Mouse (Mus musculus) liver, embryonic 16.5 days (tissue): ENCODE results near the gene Tprn. TPM values are rescaled to one million over a fixed set of nuclear protein-coding genes. Genes with fewer than 3 reads are reported as not detected.
A peak's percentile ranks its signal among the peaks of the same experiment; 100 is the strongest.

Experiments
- ATAC-seq: fragments of 200-750 bp; cut with Nextera tagmentation; 2 replicates; pipeline ENCODE4 v1.8.0; 2017; ENCODE audit warnings: low read depth, mild to moderate bottlenecking, moderate number of reproducible peaks, moderate library complexity
- H3K27ac ChIP-seq: fragments of 300-500 bp; sonication (generic); 2 replicates; pipeline ENCODE4 v1.5.1; 2014; ENCODE audit warnings: mild to moderate bottlenecking, low read length
- H3K27me3 ChIP-seq: fragments of 300-500 bp; sonication (generic); 2 replicates; pipeline ENCODE4 v1.6.1; 2014; ENCODE audit warnings: low read depth, low read length, mixed read lengths; ENCODE audit not compliant: control insufficient read depth, insufficient read depth
- H3K36me3 ChIP-seq: fragments of 300-500 bp; sonication (generic); 2 replicates; pipeline ENCODE4 v1.6.1; 2014; ENCODE audit warnings: mild to moderate bottlenecking; ENCODE audit not compliant: control insufficient read depth, insufficient read depth
- H3K4me1 ChIP-seq: fragments of 300-500 bp; sonication (generic); 2 replicates; pipeline ENCODE4 v1.6.1; 2014; ENCODE audit warnings: low read depth, low read length, mixed read lengths; ENCODE audit not compliant: control insufficient read depth
- H3K4me2 ChIP-seq: fragments of 300-500 bp; sonication (generic); 2 replicates; pipeline ENCODE4 v1.6.1; 2014; ENCODE audit warnings: low read depth, low read length, mixed read lengths
- H3K4me3 ChIP-seq: fragments of 300-500 bp; sonication (generic); 2 replicates; pipeline ENCODE4 v1.5.1; 2014; ENCODE audit warnings: low read depth, mild to moderate bottlenecking, low read length
- H3K9ac ChIP-seq: fragments of 300-500 bp; sonication (generic); 2 replicates; pipeline ENCODE4 v1.6.1; 2014; ENCODE audit warnings: low read depth, low read length
- H3K9me3 ChIP-seq: fragments of 300-500 bp; sonication (generic); replicated peaks from 2 replicates; pipeline ENCODE4 v1.6.1; 2016; ENCODE audit warnings: low read length; ENCODE audit not compliant: control insufficient read depth
- WGBS: fragments of 180-500 bp; shearing (Covaris S2); extraction: QIAGEN DNeasy Blood & Tissue Kit; methylation state at CpG from one replicate; pipeline ENCODE4 v1.1.7; 2014; ENCODE audit not compliant: insufficient replicate concordance; 5-methylcytosine and 5-hydroxymethylcytosine counted together
- polyA plus RNA-seq: library from polyadenylated mRNA; unstranded; fragments of >200 nt; fragmentation: Nextera tagmentation; extraction: Ambion mirVana; gene quantifications from 2 replicates; pipeline ENCODE4 v1.2.1, GENCODE M21; 2015

Gene Tprn
- polyA plus RNA-seq, 1 experiment from 2014 or later, result 4.7 TPM

- H3K36me3 ChIP-seq, result peaks cover 9% of the 10 kb centered on the region
- peak overlapping the region; percentile 37; the same call in 1 of the 2 replicates for H3K9ac ChIP-seq
- no peak for ATAC-seq
- 39% methylated on average over 6 of the region's 6 CpGs for WGBS
- H3K4me3 ChIP-seq, result peak overlapping the region; percentile 2; the same call in 1 of the 2 replicates
- H3K27ac ChIP-seq, result peak overlapping the region; percentile 25
- no peaks in the 10 kb centered on the region for H3K27me3 ChIP-seq
- H3K4me1 ChIP-seq, result peaks cover 63% of the 10 kb centered on the region
- peak overlapping the region; percentile 39 for H3K4me2 ChIP-seq
- H3K9me3 ChIP-seq, result no peaks in the 10 kb centered on the region
Measured at GRCm38 (mm10) chr2:25265897-25266656, 3.7 kb downstream of the Tprn start.

GRCm38 (mm10) chr2:25266720-25267119 is 4.3 kb downstream of the Tprn start:
- Histone ChIP-seq H3K4me3 (no peak overlapping the region), H3K9ac (no peak overlapping the region), H3K4me2 (peak overlapping the region; percentile 39; the same call in 1 of the 2 replicates), H3K4me1 (peaks cover 68% of the 10 kb centered on the region), H3K27me3 (no peaks in the 10 kb centered on the region), H3K27ac (peak overlapping the region; percentile 8), H3K9me3 (no peaks in the 10 kb centered on the region), H3K36me3 (peaks cover 9% of the 10 kb centered on the region)
- no peak for ATAC-seq
- WGBS, result 50% methylated on average over 2 of the region's 2 CpGs

DNA sequence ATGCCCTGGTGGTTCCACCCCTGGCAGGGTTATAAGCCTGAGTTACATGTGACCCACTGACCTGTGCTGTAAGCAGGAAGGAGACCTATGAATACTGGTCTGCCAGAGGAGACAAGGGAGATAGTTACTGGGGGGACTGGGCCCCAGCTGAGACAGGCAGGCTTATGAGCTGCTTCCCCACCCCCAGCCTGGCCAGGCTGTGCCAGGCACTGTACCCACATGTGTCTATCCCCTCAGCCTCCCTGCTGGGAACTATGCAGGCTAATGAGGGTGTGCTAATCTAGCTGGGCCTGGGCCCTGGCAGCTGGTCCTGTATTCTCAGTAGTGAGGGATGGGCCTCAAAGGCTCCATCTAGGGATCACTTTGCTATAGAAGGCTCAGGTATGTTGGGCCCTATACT is 4.8 kb downstream of the Tprn start:
- Histone ChIP-seq H3K9me3 (no peaks in the 10 kb centered on the region), H3K4me3 (no peak overlapping the region)

DNA sequence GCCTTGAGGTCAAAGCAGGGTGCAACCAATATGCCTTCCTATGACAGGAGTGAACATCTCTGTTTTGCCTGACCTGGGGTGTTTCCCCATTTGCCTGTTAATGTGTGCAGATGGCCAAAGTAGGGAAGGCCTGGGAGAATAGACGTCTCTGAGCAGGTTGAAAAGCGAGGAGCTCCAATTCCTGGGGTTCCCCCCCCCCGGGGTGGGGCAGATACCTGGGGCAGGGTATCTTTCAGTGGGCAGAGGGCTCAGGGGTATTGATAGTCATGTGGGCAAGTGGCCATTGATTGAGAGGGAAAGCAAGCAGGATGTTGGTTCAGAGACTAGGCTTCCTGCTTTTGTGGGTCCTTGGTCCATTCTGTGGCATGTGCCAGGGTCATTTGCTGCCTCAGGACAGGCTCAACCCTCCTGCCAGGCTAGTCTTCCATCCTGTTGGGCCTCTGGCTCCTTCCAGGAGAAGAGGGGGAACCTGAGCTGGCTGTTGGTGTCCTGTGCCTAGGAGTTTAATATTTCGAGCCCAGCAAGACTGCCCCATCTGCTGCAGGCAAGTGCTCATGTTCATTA is 5.4 kb downstream of the Tprn start:
- Histone ChIP-seq H3K4me2 (no peak overlapping the region), H3K27ac (no peak overlapping the region; the same call in 1 of the 2 replicates), H3K27me3 (no peaks in the 10 kb centered on the region), H3K4me3 (no peak overlapping the region), H3K9me3 (no peaks in the 10 kb centered on the region), H3K36me3 (peaks cover 9% of the 10 kb centered on the region), H3K9ac (no peak overlapping the region), H3K4me1 (peaks cover 65% of the 10 kb centered on the region)
- no peak for ATAC-seq
- 69% methylated on average over 4 of the region's 4 CpGs for WGBS

More for the DNA sequence above, 4.8 kb downstream of the Tprn start:
- H3K27ac ChIP-seq, result peak overlapping the region; percentile 8
- no peaks in the 10 kb centered on the region for H3K27me3 ChIP-seq
- no peak overlapping the region for H3K4me2 ChIP-seq
- peaks cover 64% of the 10 kb centered on the region for H3K4me1 ChIP-seq
- peaks cover 9% of the 10 kb centered on the region for H3K36me3 ChIP-seq
- H3K9ac ChIP-seq, result no peak overlapping the region
- ATAC-seq, result no peak

- peak within 1 kb of the TSS; percentile 89 for H3K27ac ChIP-seq
Measured at GRCm38 (mm10) chr2:25271827-25272511, 9.6 kb downstream of the Tprn start, which contains the start of the genes Ssna1 and Anapc2. Gene Ssna1, minus strand, starts transcription at chr2:25272438. Gene Anapc2, plus strand, starts transcription at chr2:25272478.

GRCm38 (mm10) chr2:25272515-25272914 is 10.1 kb downstream of the Tprn start:
- peaks cover 22% of the 10 kb centered on the region for H3K36me3 ChIP-seq
- WGBS, result under 1% methylated on average over 27 of the region's 29 CpGs
- peak overlapping the region; percentile 89 for H3K9ac ChIP-seq
- peak overlapping the region; percentile 82 for H3K4me2 ChIP-seq
- H3K27ac ChIP-seq, result peak overlapping the region; percentile 73
- peaks cover 29% of the 10 kb centered on the region for H3K4me1 ChIP-seq
- peak overlapping the region; percentile 96 for H3K4me3 ChIP-seq
- H3K9me3 ChIP-seq, result no peaks in the 10 kb centered on the region
- no peaks in the 10 kb centered on the region for H3K27me3 ChIP-seq
- peak; percentile 17; the same call in 1 of the 2 replicates for ATAC-seq

More at GRCm38 (mm10) chr2:25271827-25272511, 9.6 kb downstream of the Tprn start, which contains the start of the genes Ssna1 and Anapc2:
- under 1% methylated on average over 55 of the region's 55 CpGs for WGBS
- H3K9me3 ChIP-seq, result no peaks in the 10 kb centered on the region
- H3K4me2 ChIP-seq, result peak within 1 kb of the TSS; percentile 82
- peaks cover 21% of the 10 kb centered on the region for H3K36me3 ChIP-seq
- H3K27me3 ChIP-seq, result no peaks in the 10 kb centered on the region
- H3K4me3 ChIP-seq, result peak within 1 kb of the TSS; percentile 96
- ATAC-seq, result peak; percentile 97
- peaks cover 35% of the 10 kb centered on the region for H3K4me1 ChIP-seq
- peak within 1 kb of the TSS; percentile 96 for H3K9ac ChIP-seq

- Histone ChIP-seq H3K36me3 (peaks cover 27% of the 10 kb centered on the region), H3K4me2 (peak overlapping the region; percentile 82), H3K9ac (peak overlapping the region; percentile 89), H3K27ac (peak overlapping the region; percentile 73), H3K4me3 (peak overlapping the region; percentile 96), H3K27me3 (no peaks in the 10 kb centered on the region), H3K9me3 (no peaks in the 10 kb centered on the region), H3K4me1 (peaks cover 24% of the 10 kb centered on the region)
- no peak for ATAC-seq
- WGBS, result 27% methylated on average over 16 of the region's 16 CpGs
Measured at GRCm38 (mm10) chr2:25273010-25273409, 10.6 kb downstream of the Tprn start.

DNA sequence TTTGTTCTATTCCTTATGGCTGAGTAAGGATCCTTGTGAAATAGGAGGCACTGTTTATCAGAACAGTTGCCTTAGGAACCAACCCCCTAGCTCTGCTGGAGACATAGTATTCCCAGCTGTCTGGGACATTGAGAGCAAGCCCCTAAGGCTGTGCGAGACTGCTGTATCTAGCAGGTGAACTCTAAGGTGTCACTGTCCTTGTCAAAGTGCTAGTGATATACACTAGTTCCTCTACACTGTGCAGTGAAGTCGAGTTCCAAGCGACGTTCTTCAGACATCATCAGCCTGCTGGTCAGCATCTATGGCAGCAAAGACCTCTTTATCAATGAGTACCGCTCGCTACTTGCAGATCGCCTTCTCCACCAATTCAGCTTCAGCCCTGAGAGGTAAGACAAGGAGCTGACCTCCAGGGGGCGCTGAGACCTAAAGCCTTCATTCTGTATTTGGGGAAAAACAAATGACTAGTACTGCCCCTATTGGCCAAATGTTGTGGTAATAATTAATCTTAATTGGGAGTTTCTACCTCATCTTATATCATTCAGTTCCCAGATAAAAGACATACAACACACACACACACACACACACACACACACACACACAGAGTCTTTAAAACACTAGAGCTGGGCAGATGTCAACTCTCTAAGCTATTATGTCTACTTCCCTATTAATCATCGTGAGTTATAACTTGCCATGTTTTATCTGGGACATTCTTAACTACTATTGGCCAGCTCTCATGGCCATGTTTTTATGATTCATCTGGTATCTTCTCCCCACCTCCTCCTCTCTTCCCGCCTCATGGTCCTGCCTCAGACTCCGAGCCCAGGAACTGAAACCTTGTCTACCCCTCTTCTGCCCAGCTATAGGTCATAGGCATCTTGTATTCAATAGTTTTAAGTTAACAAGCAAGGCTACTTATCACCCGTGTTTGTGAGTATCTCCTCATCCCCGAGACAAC is 16.8 kb downstream of the Tprn start:
- peaks cover 38% of the 10 kb centered on the region for H3K36me3 ChIP-seq
- H3K4me3 ChIP-seq, result no peak overlapping the region
- no peaks in the 10 kb centered on the region for H3K9me3 ChIP-seq
- 0 out of 2 replicates have a peak, but pooled peaks have one; percentile 30 for ATAC-seq
- H3K4me1 ChIP-seq, result no peaks in the 10 kb centered on the region
- no peak overlapping the region for H3K27ac ChIP-seq
- no peak overlapping the region for H3K9ac ChIP-seq
- no peaks in the 10 kb centered on the region for H3K27me3 ChIP-seq
- H3K4me2 ChIP-seq, result no peak overlapping the region
- WGBS, result 54% methylated on average over 13 of the region's 13 CpGs
